Mouse (Mus musculus) ES-Bruce4 (cell line): Measurements from ENCODE around the gene Rbbp8nl. TPM values are rescaled to one million over a fixed set of nuclear protein-coding genes. Genes with fewer than 3 reads are reported as not detected.

Experiments used
- H3K27ac ChIP-seq: 2 replicates; pipeline ENCODE4 v1.5.1; 2012; ENCODE audit warnings: low read length, inconsistent platforms; ENCODE audit not compliant: insufficient read depth
- H3K27me3 ChIP-seq: 2 replicates; pipeline ENCODE4 v1.6.1; 2012; ENCODE audit warnings: mild to moderate bottlenecking, low read length, inconsistent platforms; ENCODE audit not compliant: control insufficient read depth, poor library complexity, insufficient read depth, severe bottlenecking
- H3K36me3 ChIP-seq: 2 replicates; pipeline ENCODE4 v1.6.1; 2012; ENCODE audit warnings: inconsistent platforms, mild to moderate bottlenecking, low read length, moderate library complexity; ENCODE audit not compliant: control insufficient read depth, poor library complexity, insufficient read depth, severe bottlenecking
- H3K4me1 ChIP-seq: one replicate; pipeline ENCODE4 v1.8.1; 2011; ENCODE audit warnings: low read length; ENCODE audit not compliant: control insufficient read depth, insufficient read depth
- H3K4me3 ChIP-seq: 2 replicates; pipeline ENCODE4 v1.5.1; 2011; ENCODE audit warnings: low read depth, mild to moderate bottlenecking, low read length
- H3K9ac ChIP-seq: 2 replicates; pipeline ENCODE4 v1.6.1; 2012; ENCODE audit warnings: low read depth, mild to moderate bottlenecking, inconsistent platforms; ENCODE audit not compliant: poor library complexity, severe bottlenecking
- H3K9me3 ChIP-seq: replicated peaks from 2 replicates; pipeline ENCODE4 v1.6.1; 2012; ENCODE audit warnings: mild to moderate bottlenecking, low read length, inconsistent platforms; ENCODE audit not compliant: control insufficient read depth, poor library complexity, insufficient read depth, severe bottlenecking
- CTCF ChIP-seq: IDR thresholded peaks from one replicate; pipeline ENCODE4 v1.8.1; 2011; ENCODE audit warnings: low read depth, low read length
- EP300 ChIP-seq: IDR thresholded peaks from 2 replicates; pipeline ENCODE4 v1.6.1; 2011; ENCODE audit warnings: low read depth, low read length; ENCODE audit not compliant: insufficient read depth
- POLR2A ChIP-seq: IDR thresholded peaks from one replicate; pipeline ENCODE4 v1.8.1; 2011; ENCODE audit warnings: low read length; ENCODE audit not compliant: insufficient read depth
- polyA plus RNA-seq: library from polyadenylated mRNA; stranded (reverse); fragments of >200 nt; gene quantifications from 2 replicates; pipeline ENCODE4 v1.2.4, GENCODE M21; 2011; ENCODE audit warnings: low read depth; ENCODE audit not compliant: missing spikeins, insufficient read depth, insufficient read length

Rbbp8nl gene
- polyA plus RNA-seq, 1 experiment, result 1.8 TPM

GRCm38 (mm10) chr2:180306009-180306408 is 16.3 kb upstream of the Rbbp8nl start:
- H3K27me3 ChIP-seq, result no peaks in the 10 kb centered on the region
- H3K9me3 ChIP-seq, result no peaks in the 10 kb centered on the region
- no peaks in the 10 kb centered on the region for H3K36me3 ChIP-seq

GRCm38 (mm10) chr2:180305490-180305889 is 15.8 kb upstream of the Rbbp8nl start:
- TF ChIP-seq POLR2A, result no peak
- TF ChIP-seq CTCF, result no peak
- no peak for TF ChIP-seq EP300
- H3K36me3 ChIP-seq, result no peaks in the 10 kb centered on the region
- H3K9ac ChIP-seq, result no peak overlapping the region
- H3K4me3 ChIP-seq, result no peak overlapping the region
- H3K27me3 ChIP-seq, result no peaks in the 10 kb centered on the region
- H3K9me3 ChIP-seq, result no peaks in the 10 kb centered on the region
- no peaks in the 10 kb centered on the region for H3K4me1 ChIP-seq
- no peak overlapping the region for H3K27ac ChIP-seq

More at GRCm38 (mm10) chr2:180306009-180306408, 16.3 kb upstream of the Rbbp8nl start:
- no peak overlapping the region for H3K9ac ChIP-seq
- H3K4me3 ChIP-seq, result no peak overlapping the region
- no peak for TF ChIP-seq CTCF
- TF ChIP-seq POLR2A, result no peak
- no peak for TF ChIP-seq EP300
- no peak overlapping the region for H3K27ac ChIP-seq
- H3K4me1 ChIP-seq, result no peaks in the 10 kb centered on the region

GRCm38 (mm10) chr2:180304554-180304953 is 14.9 kb upstream of the Rbbp8nl start:
- Histone ChIP-seq H3K9ac (no peak overlapping the region), H3K4me1 (no peaks in the 10 kb centered on the region), H3K9me3 (no peaks in the 10 kb centered on the region), H3K4me3 (no peak overlapping the region), H3K36me3 (no peaks in the 10 kb centered on the region), H3K27ac (no peak overlapping the region), H3K27me3 (no peaks in the 10 kb centered on the region)
- TF ChIP-seq POLR2A, result no peak
- TF ChIP-seq CTCF, result no peak
- TF ChIP-seq EP300, result no peak

GRCm38 (mm10) chr2:180303468-180303867 is 13.8 kb upstream of the Rbbp8nl start:
- no peak overlapping the region for H3K27ac ChIP-seq
- H3K27me3 ChIP-seq, result no peaks in the 10 kb centered on the region
- no peaks in the 10 kb centered on the region for H3K4me1 ChIP-seq
- no peaks in the 10 kb centered on the region for H3K36me3 ChIP-seq
- H3K4me3 ChIP-seq, result no peak overlapping the region
- TF ChIP-seq EP300 (no peak), POLR2A (no peak), CTCF (no peak)
- H3K9me3 ChIP-seq, result no peaks in the 10 kb centered on the region
- no peak overlapping the region for H3K9ac ChIP-seq

DNA sequence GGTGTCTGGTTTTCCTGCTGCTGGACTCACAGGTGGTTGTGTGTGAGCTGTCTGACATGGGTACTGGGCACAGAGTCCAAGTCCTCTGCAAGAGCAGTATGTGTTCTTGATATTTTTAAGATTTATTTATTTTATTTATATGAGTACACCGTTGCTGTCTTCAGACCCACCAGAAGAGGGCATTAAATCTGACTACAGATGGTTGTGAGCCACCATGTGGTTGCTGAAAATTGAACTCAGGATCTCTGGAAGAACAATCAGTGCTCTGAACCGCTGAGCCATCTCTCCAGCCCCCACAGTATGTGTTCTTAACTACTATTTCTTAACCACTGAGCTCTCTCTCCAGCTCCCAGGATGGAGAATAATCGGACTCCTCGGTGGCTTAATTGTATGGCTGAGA is 12.5 kb upstream of the Rbbp8nl start:
- H3K4me3 ChIP-seq, result no peak overlapping the region
- H3K9ac ChIP-seq, result no peak overlapping the region
- no peaks in the 10 kb centered on the region for H3K9me3 ChIP-seq
- no peaks in the 10 kb centered on the region for H3K27me3 ChIP-seq
- no peak overlapping the region for H3K27ac ChIP-seq
- no peaks in the 10 kb centered on the region for H3K36me3 ChIP-seq
- TF ChIP-seq CTCF (no peak), POLR2A (no peak), EP300 (no peak)
- no peaks in the 10 kb centered on the region for H3K4me1 ChIP-seq

DNA sequence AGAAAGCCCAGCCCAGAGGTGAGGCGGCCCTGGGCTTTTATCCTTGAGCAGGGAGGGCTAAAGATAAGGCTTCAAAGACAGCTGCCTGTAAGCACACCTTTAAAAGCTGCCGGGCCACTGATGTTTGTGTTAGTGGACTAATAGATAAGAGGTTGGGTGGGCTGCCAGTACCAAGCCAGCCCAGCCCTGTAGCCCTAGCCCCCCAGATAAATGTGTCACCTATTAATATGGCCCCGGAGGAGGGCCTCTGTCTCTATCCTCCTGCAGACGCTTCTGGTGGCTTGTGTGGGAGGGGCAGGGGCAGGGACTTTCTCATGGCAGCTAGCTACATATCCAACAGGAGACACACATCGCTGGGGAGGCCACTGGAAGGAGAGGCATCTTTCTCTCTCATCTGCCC is 11.1 kb upstream of the Rbbp8nl start:
- H3K9ac ChIP-seq, result no peak overlapping the region

More for the DNA sequence above, 11.1 kb upstream of the Rbbp8nl start:
- TF ChIP-seq CTCF, result no peak
- TF ChIP-seq EP300, result no peak
- no peak for TF ChIP-seq POLR2A
- Histone ChIP-seq H3K27me3 (no peaks in the 10 kb centered on the region), H3K36me3 (no peaks in the 10 kb centered on the region), H3K27ac (no peak overlapping the region), H3K4me1 (no peaks in the 10 kb centered on the region), H3K4me3 (no peak overlapping the region), H3K9me3 (no peaks in the 10 kb centered on the region)
